Mouse (Mus musculus) embryo, embryonic 10 days (tissue): ENCODE measurements around the gene Fam162a.
"Not testable (repeated sequence)": the region's sequence is repeated elsewhere in the genome, so short reads cannot be mapped to it uniquely, and the experiment has no call there.

Source experiments
- DNase-seq: peaks from one replicate; pipeline ENCODE4 v3.0.0-alpha.2; 2015; ENCODE audit warnings: low spot score

Fam162a gene

DNA sequence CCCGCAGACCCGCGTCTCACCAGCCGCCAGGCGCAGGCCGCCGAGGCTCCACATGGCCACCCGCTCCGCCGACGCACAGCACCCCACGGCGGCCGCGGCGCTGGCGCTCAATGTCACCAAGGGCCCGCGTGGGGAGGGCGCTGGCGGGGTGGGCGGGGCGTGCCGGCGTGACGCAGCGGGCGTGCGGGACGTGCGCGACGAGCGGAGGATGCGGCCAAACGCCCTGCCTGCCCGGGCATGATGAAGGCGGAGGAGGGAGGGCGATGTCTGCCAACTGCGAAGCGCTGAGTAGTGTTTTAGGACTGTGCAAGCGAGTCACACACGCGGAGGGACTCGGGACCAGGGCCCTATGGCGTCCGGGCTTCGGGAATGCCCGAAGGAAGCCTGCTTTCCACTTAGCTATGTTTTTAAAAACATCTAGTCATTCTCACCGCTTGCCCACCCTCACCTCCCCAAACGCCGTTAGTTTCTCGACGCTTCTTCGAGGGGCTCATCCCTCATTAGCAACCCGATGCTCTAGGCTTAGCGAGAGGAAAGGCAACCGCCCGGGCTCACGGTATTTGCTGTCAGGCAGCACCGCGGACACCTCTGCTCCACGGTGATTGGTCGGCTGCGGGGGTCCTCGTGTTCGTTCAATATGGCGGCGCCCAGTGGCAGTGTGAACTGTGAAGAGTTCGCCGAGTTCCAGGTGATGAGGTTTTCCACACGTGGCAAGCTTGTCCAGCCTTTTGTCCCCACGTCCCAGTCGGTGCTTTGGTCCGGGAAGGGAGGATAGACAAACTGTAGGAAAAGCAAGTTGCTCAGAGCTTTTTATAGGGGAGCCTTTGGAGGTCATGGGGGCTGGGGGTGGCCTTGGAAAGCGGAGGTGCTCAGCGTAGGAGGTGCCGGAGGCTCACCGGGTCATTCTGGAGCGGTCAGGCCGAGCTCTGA, at the start of gene Fam162a, which contains the start of gene Ccdc58:
Fam162a (minus strand) TSS at position 145 of the 930 bp plus-strand sequence.
Ccdc58 (plus strand) TSS at position 236 of the 930 bp plus-strand sequence.
- DNase-seq = peak; percentile 94

DNA sequence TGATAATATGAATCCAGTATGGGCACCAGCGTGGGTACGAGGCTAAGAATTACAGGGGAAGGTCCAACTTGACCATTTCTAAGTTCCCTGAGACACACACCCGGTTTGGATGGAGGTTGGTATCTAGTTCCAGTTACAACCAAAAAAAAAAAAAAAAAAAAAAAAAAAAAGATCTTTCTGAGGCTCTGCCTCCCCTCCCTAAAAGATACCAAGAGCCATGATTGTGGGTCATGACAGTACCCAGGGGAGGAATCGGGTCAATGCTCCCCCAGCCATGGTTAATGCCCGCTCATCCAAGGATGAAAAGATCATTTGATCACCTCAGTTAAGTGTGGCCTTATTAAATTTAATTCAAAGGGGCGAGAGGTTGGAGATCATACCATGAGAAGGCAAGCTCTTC, 44.4 kb upstream of the Fam162a start:
- DNase-seq = not testable (repeated sequence)

DNA sequence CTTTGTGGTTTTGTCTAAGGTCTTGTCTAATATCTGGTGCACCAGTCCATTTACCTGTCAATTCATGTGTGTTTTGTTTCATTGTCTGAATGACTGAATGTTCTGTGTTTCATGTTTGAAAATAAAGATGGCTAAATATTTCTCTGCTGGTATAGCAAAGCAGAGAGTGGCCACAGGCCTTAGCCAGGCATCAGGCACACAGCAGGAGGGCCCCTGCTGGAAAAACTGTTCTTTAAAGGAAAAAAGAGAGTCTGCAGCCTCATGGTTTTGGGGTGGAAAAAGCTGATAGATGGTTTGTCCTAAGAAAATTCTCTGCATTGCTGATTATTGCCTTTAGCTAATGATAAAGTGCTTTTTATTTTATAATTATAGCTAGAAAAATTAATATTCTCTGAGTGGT, 40.1 kb upstream of the Fam162a start:
- DNase-seq = not testable (repeated sequence)

DNA sequence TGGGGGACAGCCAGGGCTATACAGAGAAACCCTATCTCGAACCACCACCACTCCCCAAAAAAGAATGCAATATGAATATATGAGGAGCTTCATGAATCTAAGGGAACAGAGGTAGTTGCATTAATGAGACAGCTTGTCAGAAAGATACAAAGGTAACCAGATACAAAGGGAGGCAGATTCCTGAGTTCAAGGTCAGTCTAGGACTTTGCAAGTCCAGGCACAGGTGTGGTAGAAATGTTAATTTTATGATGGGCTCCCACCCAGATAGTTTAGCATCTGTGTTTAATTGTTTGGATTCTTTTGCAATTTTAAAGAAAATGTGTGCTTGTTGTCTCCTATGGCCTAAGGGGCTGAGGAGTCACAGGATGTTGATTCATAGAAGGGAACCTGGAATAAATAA, 30.8 kb upstream of the Fam162a start:
- DNase-seq = no peak

DNA sequence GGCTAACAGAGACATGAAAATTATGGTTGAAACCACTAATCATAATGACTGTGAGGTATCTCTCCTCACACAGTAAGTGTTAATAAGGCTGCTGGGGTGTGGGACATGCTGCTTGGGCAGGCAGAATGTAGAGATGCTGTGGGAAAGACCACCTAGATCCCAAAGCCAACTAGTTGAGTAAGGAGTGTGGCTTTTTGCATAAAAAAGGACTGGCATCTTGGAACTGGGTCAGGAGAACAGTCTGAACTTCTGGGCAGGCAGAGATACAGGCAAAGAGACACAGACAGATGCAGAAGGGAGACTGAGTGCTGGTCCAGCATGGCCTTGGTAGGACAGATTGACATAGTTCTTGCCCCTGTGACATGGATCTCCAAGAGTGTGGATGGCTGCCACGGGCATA, 30.1 kb upstream of the Fam162a start:
- no peak for DNase-seq

DNA sequence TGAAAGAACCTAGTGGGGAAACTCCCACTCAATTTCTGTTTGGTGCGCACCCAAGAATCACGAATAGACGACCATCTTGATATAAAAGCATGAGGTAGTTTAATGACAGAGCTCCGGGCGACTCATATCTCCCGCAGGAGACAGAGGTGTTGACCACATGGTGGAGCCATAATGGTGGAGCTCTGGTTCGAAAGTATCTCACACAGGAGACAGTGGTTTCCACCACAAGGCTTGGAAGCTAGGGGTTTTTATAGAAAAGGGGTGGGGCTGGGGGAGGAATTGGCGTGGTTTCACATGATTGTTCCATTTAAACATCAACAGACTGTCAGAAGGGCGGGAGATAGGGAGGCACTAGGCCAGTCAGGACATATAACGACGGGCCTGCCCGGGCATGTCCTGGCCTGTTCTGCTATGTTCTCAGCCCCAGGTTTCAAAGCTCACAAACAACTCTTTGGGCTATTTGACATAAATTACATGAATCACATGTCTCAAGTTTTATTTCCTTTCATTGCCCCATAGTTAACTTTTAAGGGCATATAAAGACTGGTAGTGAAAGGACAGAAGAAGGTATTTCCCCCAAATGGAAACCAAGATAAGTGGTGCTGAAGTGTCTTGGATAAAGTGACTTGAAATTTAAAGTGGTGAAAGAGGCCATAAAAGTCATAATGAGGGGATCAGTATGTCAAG, 26.6 kb upstream of the Fam162a start:
- DNase-seq = not testable (repeated sequence)

DNA sequence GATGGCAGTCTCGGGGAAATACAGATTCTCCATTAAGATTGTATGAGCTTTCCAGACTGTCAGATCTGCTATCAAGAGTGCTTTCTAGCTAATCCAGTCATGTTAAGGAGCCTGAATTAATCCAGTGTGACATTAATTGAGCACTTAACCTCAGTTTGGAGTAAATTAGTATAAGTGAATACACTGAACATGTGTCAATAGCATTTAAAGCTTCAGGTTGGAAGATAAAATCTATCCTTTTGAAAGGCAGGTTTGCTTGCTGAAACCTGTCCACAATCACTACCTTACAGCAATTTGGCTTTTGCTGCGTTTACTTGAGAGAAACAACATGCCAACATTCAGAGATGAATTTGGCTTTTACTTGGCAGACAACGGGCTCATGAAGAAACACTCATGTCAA, 22.7 kb upstream of the Fam162a start:
- no peak for DNase-seq

DNA sequence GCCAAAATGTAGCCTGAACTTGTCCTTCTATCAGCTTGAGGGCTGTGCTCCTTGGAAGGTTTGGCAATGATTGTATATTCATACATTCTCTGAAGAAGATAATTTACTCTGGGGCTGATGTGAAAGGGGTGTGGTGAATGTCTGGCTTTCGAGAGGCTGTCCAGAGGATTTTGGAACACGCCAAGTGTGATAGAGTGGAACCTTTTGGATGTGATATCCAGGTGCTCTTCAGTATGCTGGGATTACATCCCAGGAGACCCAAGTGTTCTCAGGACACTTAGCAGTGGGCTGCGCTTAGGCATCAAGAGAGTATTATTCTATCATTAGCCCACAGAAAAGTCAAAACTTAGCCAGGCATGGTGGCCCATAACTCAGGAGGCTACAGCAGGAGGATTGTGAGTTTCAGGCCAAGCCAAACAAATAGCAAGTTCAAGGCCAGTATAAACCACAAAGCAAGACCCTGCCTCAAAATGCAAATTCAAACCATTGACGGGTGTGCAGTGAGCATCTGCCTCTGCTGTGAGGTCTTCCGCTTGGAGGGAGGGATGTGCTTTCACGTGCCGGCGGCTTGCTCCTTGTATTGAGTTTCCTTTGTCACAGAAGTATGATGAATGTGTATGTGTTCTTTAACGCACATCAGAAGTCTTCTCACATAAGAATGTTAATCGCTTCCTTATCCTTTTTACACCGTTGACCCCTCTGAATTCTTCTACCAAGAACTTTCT, 19.6 kb upstream of the Fam162a start:
- no peak for DNase-seq

DNA sequence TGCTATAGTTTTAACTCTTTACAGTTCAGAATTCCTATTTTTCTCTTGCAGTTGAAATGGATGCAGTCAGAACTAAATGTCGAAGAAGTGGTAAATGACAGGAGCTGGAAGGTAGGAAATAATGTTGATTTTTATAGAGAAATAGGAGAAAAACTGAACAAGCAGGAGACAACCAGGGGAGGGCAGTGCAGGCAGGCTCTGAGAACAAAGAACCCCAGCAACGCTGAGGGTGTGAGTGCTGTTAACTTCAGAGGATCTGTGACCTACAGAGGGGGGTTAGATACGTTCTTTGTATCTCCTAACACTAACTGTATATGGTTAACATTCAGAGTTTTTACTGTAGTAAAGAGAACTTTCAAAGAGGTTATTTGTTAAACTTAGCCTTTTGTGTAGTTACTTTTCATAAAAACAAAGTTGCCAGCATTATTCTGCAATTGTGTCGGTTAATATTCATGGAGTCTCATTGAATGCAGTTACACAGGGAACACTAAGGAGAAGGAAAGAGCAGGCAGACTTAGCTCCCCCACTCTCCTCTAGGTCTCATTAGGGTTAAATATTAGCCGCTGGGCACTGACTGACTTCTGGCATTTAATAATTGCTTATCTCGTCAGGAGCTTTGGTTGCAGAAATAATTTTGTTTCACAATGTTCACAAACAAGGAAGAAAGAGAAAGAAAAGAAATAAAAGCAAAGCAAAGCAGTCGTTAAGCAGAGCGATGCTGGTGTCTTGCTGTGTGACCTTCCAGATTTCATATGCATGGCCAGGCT, 18.6 kb upstream of the Fam162a start:
- DNase-seq = no peak

DNA sequence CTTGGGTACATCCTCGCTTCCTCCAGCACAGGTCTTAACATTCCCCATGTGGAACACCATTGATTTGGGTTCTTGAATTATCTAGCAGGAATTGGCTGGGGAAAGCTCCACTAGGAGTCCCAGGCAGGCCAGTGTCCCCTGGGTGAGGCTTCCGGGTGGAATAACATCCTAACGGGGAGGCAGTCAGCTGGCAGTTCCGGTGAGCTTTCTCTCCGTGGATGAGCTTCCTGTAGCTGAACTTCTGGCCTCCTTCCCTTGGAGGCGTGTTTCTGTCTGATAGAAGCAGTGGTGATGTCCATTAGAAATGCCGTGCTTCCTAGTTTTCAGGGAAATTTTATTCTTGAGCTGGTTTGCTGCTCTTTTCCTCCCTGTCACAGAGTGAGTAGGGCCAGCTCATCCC, 17.7 kb upstream of the Fam162a start:
- DNase-seq = no peak

DNA sequence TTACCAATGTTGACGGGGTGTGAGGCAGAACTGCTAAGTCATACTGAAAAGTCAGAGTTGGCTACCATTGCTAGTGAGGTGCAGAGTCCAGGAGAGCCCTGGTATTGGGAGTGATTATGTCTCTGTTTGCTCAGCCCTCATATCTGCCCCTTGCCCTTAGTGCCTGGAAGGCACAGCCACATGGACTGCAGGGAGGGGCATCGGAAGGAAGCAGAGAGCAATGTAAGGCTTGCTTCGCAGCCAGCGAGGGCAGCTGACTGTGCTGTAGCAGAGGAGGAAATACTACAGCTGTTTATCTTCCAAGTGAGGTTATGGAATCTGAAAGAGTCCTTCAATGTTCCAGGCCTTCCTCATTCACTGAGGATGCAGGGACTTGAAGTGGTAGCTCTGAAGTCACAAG, 16.5 kb upstream of the Fam162a start:
- DNase-seq = no peak

DNA sequence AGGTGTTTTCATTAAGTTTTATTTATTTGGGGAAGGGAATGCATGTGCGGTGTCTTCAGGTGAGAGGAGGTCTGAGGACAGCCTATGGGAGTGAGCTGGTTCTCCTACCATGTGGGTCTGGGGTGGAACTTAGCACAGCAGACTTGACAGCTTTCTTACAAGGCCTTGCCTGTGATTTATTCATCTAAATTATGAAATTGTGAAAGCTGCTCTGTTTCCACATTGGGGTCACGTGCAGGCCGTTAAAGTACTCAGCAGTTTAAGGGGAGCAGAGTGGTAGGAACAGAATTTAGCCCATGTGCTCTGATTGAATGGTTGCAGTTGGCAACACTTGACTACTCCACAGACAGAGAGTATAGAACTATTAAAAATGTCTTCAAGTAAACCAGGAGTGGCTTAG, 8.5 kb upstream of the Fam162a start:
- DNase-seq = no peak

DNA sequence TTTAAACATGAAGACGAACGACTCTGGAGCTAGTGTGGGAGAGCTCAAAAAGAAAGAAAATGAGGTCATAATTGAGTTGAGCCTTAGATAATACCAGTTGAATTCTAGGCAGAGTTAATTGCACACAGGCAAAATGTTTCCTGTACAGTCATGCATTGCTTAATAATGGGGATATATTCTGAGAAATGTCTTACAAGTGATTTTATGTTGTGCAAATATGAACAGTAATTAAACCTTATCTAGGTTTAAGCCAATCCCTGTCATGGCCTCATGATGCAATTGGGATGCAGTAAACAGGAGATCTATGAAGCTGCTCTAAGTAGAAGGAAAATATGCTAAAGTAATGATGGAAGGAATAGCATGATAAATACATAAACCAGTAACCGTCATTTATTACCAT, 3.4 kb upstream of the Fam162a start:
- no peak for DNase-seq

DNA sequence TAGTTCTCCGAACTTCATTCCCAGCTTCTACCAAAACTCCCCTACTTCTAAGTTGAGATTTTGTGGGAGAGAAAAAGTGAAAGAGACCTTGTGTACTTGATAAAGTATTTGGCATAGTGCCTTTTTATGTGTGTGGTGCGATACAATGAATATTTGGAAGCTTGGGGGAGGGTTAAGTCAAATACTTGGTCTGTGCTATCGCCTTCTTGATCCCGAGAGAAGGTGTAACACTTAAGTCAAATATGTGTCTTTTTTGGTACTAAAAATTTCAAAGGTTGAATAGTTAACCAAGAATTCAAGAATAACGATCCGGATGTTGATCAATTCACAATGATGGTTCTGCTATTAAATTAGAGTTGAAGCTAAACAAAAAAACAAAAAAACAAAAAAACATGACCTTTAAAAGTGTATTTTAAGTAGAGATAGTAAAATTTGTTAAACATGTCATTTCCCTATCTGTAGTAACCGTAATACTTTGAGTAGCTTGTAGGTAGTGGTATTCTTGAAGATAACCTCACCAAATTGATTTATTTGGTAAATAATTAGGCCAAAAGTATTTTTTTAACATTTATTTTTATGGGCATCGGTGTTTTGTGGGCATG, 1.1 kb upstream of the Fam162a start:
- no peak for DNase-seq

DNA sequence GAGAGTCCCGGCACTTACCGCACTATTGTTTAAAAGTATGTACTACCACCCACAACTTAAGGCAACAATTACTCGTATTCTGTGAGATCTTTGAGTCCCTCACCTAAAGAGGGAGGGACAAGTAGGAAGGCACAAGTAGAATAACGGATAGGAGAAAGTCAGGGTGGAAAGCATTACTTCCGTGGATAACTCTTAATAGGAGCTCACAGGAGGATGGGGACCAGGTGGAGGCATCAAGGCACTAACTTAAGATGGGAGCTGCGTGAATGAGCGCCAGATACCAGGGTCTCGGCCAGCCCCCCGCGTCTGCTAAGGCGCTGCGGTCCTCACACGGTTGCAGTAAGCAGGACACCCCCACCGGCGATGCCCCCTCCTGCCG, 334 bp downstream of the Fam162a start:
- DNase-seq = no peak

DNA sequence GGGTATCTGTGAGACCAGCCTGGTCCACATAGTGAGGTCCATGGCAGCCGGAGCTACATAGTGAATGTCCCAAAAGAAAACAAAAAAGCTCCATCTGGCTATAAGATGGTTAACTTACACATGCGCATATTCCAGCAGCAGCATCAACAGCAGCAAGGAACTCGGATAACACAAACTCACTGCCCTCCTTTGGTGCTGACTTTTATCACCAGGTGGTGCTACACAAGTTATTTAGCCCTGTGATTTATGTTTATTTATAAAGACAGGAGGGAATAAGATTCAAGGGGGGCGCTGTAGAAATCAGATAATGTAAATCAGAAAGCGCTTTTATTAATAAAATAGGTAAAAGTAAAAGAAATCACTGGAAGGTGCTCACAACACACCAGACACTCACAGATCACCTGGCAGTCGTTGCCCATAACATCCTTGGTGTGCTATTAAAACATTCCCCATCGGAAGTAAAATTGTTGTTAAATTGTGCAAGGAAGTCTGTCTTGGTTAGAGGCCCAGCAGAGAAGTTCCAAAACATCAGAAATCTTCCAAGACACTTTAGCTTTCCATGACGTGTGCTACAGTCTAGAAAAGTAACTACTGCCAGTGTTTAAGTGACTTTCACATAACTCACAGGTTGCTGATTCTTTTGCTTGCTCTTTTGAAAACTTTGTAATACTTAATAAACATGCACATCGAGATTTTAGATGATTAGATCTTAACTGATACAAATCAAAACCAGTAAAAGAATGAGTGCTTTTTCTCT, 1.4 kb downstream of the Fam162a start:
- DNase-seq = peak; percentile 29

DNA sequence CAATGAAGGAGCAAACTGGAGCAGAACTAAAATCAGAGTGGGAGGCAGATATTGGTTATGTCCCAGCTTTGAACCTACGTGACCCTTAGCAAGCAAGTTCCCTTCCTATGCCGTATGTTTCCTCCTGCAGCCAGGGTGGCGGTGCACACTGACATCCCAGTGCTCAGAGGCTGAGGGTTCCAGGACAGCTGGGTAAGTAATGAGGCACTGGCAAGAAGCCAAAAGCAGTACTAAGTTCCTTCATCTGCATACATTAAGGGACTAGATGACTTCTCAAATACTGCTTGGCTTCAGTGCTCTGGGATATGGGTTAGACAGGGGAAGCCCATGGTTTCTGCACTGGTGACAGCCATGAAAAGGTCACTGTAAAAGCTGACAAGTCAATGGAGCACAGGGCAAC, 3.0 kb downstream of the Fam162a start:
- no peak for DNase-seq

DNA sequence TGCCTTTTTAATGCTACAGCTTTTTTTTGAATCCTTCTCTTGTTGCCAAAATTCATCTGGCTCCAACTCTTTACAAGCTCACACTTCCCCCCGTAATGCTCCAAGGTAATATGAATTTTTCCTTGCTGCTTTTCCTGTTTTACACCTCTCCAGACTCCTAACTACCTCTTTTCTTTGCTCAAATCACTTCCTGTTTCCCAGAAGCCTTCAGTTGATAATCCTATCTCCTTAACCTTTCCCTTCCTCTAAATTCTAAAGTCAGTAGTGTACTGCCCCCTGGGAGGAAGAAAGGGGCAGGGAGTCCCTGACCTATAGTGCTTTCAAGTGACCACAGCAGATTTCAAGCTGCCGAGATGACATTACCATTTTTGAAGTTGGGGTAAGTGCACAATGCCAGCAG, 3.7 kb downstream of the Fam162a start:
- DNase-seq = no peak

DNA sequence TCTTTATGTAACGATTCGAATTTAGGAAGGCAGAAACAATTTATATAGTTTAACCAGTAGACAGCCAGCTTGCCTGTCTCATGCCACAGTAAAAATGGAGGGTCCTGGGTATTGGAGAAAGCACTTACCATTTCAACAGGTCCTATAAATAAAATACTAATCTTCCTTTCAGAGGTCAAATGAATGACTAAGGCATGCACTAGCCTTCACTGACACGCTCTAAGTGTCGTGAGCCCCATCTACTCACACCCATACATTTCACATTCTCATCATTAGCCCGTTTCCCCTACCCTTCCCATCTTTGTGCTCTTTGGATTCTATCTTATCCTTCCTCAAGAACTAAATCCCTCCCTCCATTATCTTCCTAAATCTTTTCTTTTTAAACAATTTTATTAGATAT, 6.5 kb downstream of the Fam162a start:
- DNase-seq = no peak

DNA sequence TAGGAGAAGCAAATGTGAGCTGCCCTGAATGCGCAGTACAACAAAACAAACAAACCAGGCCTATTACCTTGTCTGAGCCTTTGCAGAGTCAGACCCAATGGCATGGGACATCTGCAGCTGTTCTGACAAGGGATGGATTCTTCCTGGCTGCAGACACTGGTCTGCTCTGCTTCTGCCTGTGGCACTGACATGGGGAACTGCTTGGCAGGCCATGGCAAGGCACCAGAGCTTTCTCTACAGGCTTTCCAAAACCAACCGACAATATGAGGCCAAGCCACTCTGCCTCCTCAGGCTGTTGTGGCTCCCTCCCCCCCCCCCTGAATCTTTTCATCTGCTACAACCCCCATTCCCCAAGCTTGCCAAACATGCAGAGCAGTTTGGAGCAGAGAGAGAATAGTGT, 8.1 kb downstream of the Fam162a start:
- no peak for DNase-seq

DNA sequence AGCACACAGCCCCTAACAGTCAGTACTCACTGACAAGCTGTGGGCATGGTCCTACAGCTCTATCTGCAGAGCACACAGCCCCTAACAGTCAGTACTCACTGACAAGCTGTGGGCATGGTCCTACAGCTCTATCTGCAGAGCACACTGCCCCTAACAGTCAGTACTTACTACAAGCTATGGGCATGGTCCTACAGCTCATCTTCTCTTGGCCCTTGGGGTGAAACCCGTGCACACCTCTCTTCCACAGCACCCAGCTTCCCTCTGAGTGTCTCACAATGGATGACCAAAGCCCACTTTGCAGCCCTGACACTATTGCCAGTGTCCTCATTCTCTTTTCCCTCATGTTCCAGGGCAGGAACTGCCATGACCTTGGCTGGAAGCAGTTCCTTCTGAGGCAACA, 8.9 kb downstream of the Fam162a start:
- DNase-seq = not testable (repeated sequence)
